32 mouse cellular contexts compared by ENCODE assay signal in the genomic region with DNA sequence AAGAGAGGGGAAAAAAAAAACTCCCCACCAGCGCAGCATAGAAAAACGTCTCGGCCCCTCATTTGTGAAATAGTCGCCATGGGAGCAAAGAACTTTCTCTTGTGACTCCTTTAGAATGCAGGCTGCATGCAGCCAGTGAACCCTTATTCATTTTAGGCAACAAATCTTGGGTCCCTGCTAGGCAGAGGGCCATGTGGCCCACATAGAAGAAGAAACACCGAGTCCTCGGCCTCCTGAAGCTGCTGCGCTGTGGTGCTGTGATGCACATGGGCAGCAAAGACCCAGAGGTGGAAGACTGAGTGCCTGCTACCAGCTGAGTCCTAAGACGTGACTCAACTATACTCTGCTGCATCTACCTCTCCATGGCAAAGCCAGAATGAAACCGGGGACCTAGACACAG. TPM values are rescaled to one million over a fixed set of nuclear protein-coding genes. Genes with fewer than 3 reads are reported as not detected.
A peak's percentile ranks its signal among the peaks of the same experiment; 100 is the strongest.
DNase-seq lines count a peak whose midpoint lies in the region; ATAC-seq and TF ChIP-seq lines count a peak whose summit lies in the region.
"Had no signal": no experiment of that assay in that cellular context is flagged by ENCODE, and none has a peak within 500 bp of the region (broad histone marks: within the 10 kb centered on the region; RNA-seq: fewer than 3 reads in every experiment).

No protein-coding gene starts in this region.

- H3K9ac ChIP-seq in hindbrain, postnatal 0 days (replicated peaks; ENCODE audit: low read length), result no peak overlapping the region
- H3K9ac ChIP-seq in hindbrain, embryonic 16.5 days (ENCODE audit: low read depth, low read length), result no peak overlapping the region
- no peak overlapping the region for H3K9ac ChIP-seq in lung, postnatal 0 days (replicated peaks; ENCODE audit: low read depth)
- H3K9ac ChIP-seq: embryonic facial prominence, embryonic 12.5 days; hindbrain, embryonic 13.5 days; liver, embryonic 12.5 days; liver, postnatal 0 days; midbrain, embryonic 15.5 days; neural tube, embryonic 12.5 days; stomach, embryonic 15.5 days had no signal

- H3K27me3 ChIP-seq in hindbrain, postnatal 0 days (ENCODE audit: insufficient read depth, low read length), result no peaks in the 10 kb centered on the region
- H3K27me3 ChIP-seq in hindbrain, embryonic 16.5 days (replicated peaks; ENCODE audit: control insufficient read depth, insufficient read depth, low read length), result no peaks in the 10 kb centered on the region
- H3K27me3 ChIP-seq in lung, postnatal 0 days (replicated peaks; ENCODE audit: insufficient read depth, low read length), result no peaks in the 10 kb centered on the region
- H3K27me3 ChIP-seq: embryonic facial prominence, embryonic 12.5 days; liver, embryonic 12.5 days; megakaryocyte, embryonic 14.5 days; midbrain, embryonic 15.5 days; neural tube, embryonic 12.5 days; stomach, embryonic 15.5 days had no signal

- H3K4me1 ChIP-seq in hindbrain, postnatal 0 days (ENCODE audit: insufficient read depth, low read length), result no peaks in the 10 kb centered on the region
- peaks cover 5% of the 10 kb centered on the region for H3K4me1 ChIP-seq in hindbrain, embryonic 16.5 days (ENCODE audit: control insufficient read depth, insufficient read depth, low read depth, low read length)
- peaks cover 12% of the 10 kb centered on the region for H3K4me1 ChIP-seq in lung, postnatal 0 days (ENCODE audit: insufficient read depth, low read depth, low read length)
- H3K4me1 ChIP-seq: liver, embryonic 12.5 days; megakaryocyte, embryonic 14.5 days; neural tube, embryonic 12.5 days; stomach, embryonic 15.5 days had no signal

- no peaks in the 10 kb centered on the region for H3K36me3 ChIP-seq in hindbrain, postnatal 0 days (ENCODE audit: insufficient read depth, low read length)
- H3K36me3 ChIP-seq in hindbrain, embryonic 16.5 days (ENCODE audit: control insufficient read depth, insufficient read depth, low read length), result no peaks in the 10 kb centered on the region
- no peaks in the 10 kb centered on the region for H3K36me3 ChIP-seq in lung, postnatal 0 days (ENCODE audit: insufficient read depth, low read length)
- H3K36me3 ChIP-seq: embryonic facial prominence, embryonic 12.5 days; hindbrain, embryonic 13.5 days; liver, embryonic 12.5 days; midbrain, embryonic 15.5 days; neural tube, embryonic 12.5 days; stomach, embryonic 15.5 days had no signal

- 0 out of 2 replicates have a peak, but pooled peaks have one; percentile 17 for ATAC-seq in hindbrain, postnatal 0 days
- no peak for ATAC-seq in hindbrain, embryonic 16.5 days
- ATAC-seq in lung, postnatal 0 days, result no peak
- ATAC-seq: forebrain, embryonic 16.5 days; inflammation-experienced regulatory T-cells, adult 6 months; liver, embryonic 12.5 days; liver, postnatal 0 days; midbrain, embryonic 15.5 days had no signal

- H3K9me3 ChIP-seq in hindbrain, postnatal 0 days (ENCODE audit: low read length), result no peaks in the 10 kb centered on the region
- no peaks in the 10 kb centered on the region for H3K9me3 ChIP-seq in hindbrain, embryonic 16.5 days (ENCODE audit: control insufficient read depth, low read length)
- H3K9me3 ChIP-seq in lung, postnatal 0 days (ENCODE audit: low read length), result no peaks in the 10 kb centered on the region
- H3K9me3 ChIP-seq: embryonic facial prominence, embryonic 12.5 days; hindbrain, embryonic 13.5 days; liver, embryonic 12.5 days; midbrain, embryonic 15.5 days; neural tube, embryonic 12.5 days had no signal

- no peak for TF ChIP-seq EP300 in lung, postnatal 0 days (IDR thresholded peaks at IDR 0.05)

- no peak overlapping the region for H3K27ac ChIP-seq in hindbrain, postnatal 0 days
- H3K27ac ChIP-seq in hindbrain, embryonic 16.5 days (ENCODE audit: low read depth, low read length), result no peak overlapping the region
- H3K27ac ChIP-seq in lung, postnatal 0 days (ENCODE audit: low read length), result peak overlapping the region; percentile 83
- H3K27ac ChIP-seq: embryonic facial prominence, embryonic 12.5 days; hindbrain, embryonic 13.5 days; liver, embryonic 12.5 days; midbrain, embryonic 15.5 days; neural tube, embryonic 12.5 days; stomach, embryonic 15.5 days had no signal

- WGBS in hindbrain, postnatal 0 days, result 56% methylated on average over 9 of the region's 9 CpGs
- WGBS in hindbrain, embryonic 16.5 days, result 63% methylated on average over 9 of the region's 9 CpGs
- 75% methylated on average over 9 of the region's 9 CpGs for WGBS in lung, postnatal 0 days

- TF ChIP-seq CTCF in hindbrain, postnatal 0 days (IDR thresholded peaks at IDR 0.05; ENCODE audit: low read depth), result no peak
- no peak for TF ChIP-seq CTCF in lung, postnatal 0 days (IDR thresholded peaks at IDR 0.05)

- no peak overlapping the region for H3K4me2 ChIP-seq in hindbrain, postnatal 0 days (ENCODE audit: low read depth, low read length)
- H3K4me2 ChIP-seq in hindbrain, embryonic 16.5 days (ENCODE audit: low read length), result no peak overlapping the region
- no peak overlapping the region for H3K4me2 ChIP-seq in lung, postnatal 0 days (replicated peaks; ENCODE audit: low read depth, low read length)
- H3K4me2 ChIP-seq: embryonic facial prominence, embryonic 12.5 days; heart, embryonic 11.5 days; hindbrain, embryonic 13.5 days; liver, embryonic 12.5 days; midbrain, embryonic 15.5 days; neural tube, embryonic 12.5 days; stomach, embryonic 15.5 days had no signal

- peak; percentile 30 for DNase-seq in hindbrain, postnatal 0 days (ENCODE audit: low spot score)
- DNase-seq in lung, postnatal 0 days (ENCODE audit: low spot score), result no peak
- DNase-seq in lung, postnatal 25 days (ENCODE audit: low spot score), result no peak
- peak; percentile 47 to 64 for DNase-seq in right cerebral cortex, postnatal 10 days (ENCODE audit: low spot score in 2 of 2)
- no peak for DNase-seq in right cerebral cortex, adult 2 months (ENCODE audit: low spot score in 2 of 2)
- DNase-seq in spleen, postnatal 10 days (ENCODE audit: low spot score in 2 of 2), result no peak
- DNase-seq: adrenal gland, postnatal 25 days; B cell, adult 2 months; cerebellum, adult 11-12 months; cerebellum, adult 9-11 months; embryo, embryonic 11 days; gastrocnemius, postnatal 10 days; heart, postnatal 4 days; kidney, adult 11 months; kidney, postnatal 14 days; left cerebral cortex, postnatal 4 days; liver, postnatal 0 days; lung, postnatal 36 days; thymus, adult 2 months; thymus, postnatal 36 days had no signal

- no peak overlapping the region for H3K4me3 ChIP-seq in hindbrain, postnatal 0 days (ENCODE audit: low read length)
- H3K4me3 ChIP-seq in hindbrain, embryonic 16.5 days (ENCODE audit: low read length), result no peak overlapping the region
- H3K4me3 ChIP-seq in lung, postnatal 0 days (ENCODE audit: low read depth, low read length), result no peak overlapping the region
- H3K4me3 ChIP-seq: embryonic facial prominence, embryonic 12.5 days; hindbrain, embryonic 13.5 days; liver, embryonic 12.5 days; megakaryocyte, embryonic 14.5 days; midbrain, embryonic 15.5 days; neural tube, embryonic 12.5 days; stomach, embryonic 15.5 days had no signal

RNA-seq across cellular contexts. Expression of gene Mis18a, which starts 30.9 kb away (rescaled TPM):
- 16.9 and 22.0 TPM in 2 replicates for total RNA-seq in hindbrain, postnatal 0 days (2014; rRNA removed)
- polyA plus RNA-seq in hindbrain, postnatal 0 days (2015; fragmentation: Nextera tagmentation; extraction: Ambion mirVana), result 29.0 and 29.7 TPM in 2 replicates
- polyA plus RNA-seq in hindbrain, embryonic 16.5 days (2015; fragmentation: Nextera tagmentation; extraction: Ambion mirVana), result 26.4 and 31.3 TPM in 2 replicates
- polyA plus RNA-seq in lung, postnatal 0 days (2015; fragmentation: Nextera tagmentation; extraction: Ambion mirVana), result 25.7 and 27.7 TPM in 2 replicates

RNA-seq across cellular contexts. Expression of gene Mrap, which starts 41.7 kb away (rescaled TPM):
- total RNA-seq in hindbrain, postnatal 0 days (2014; rRNA removed), result 1.4 and 2.9 TPM in 2 replicates
- 1.3 and 1.6 TPM in 2 replicates for polyA plus RNA-seq in hindbrain, postnatal 0 days (2015; fragmentation: Nextera tagmentation; extraction: Ambion mirVana)
- polyA plus RNA-seq in hindbrain, embryonic 16.5 days (2015; fragmentation: Nextera tagmentation; extraction: Ambion mirVana), result 0.74 and 0.98 TPM in 2 replicates
- 4.4 and 4.7 TPM in 2 replicates for polyA plus RNA-seq in lung, postnatal 0 days (2015; fragmentation: Nextera tagmentation; extraction: Ambion mirVana)
- total RNA-seq: left cerebral cortex, postnatal 4 days had no signal
- polyA plus RNA-seq: forebrain, embryonic 16.5 days; hindbrain, embryonic 13.5 days; inflammation-experienced regulatory T-cells, adult 6 months; kidney, embryonic 14.5 days; neural tube, embryonic 12.5 days had no signal

Comparison
In these comparisons a context has a peak if more than half of its experiments do, and no peak if none do; other contexts are left out.
1. DNase-seq: peak in hindbrain, postnatal 0 days (single experiment) and right cerebral cortex, postnatal 10 days (2 of 2); none in lung, postnatal 0 days (single experiment), lung, postnatal 25 days (single experiment), right cerebral cortex, adult 2 months (0 of 2) and spleen, postnatal 10 days (0 of 2).